15 mouse cellular contexts compared by ENCODE assay signal in the genomic region with DNA sequence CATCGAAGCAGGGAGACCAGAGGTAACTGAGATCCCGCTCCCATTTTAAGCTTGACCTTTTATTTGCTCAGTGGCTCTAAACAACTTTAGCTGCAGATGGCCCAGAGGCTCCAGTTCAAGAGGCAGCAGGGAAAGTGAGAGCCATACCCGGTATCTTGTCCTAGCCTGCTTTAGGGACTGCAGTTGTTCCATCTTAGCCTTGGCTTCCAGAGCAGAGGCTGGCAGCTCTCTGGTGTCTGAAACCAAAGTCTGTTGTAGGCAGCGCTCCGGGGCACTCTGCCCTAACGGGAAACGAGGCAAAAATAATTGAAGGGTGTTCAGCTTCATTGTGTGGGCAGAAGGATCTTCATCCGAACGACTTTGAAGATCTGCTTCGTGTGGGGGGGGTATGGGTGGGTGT.
"Had no signal": no experiment of that assay in that cellular context is flagged by ENCODE, and none has a peak within 500 bp of the region (broad histone marks: within the 10 kb centered on the region; RNA-seq: fewer than 3 reads in every experiment).

No protein-coding gene starts in this region.

- H3K27ac ChIP-seq: limb, embryonic 12.5 days; limb, embryonic 15.5 days; liver, embryonic 12.5 days; liver, embryonic 15.5 days; stomach, postnatal 0 days had no signal

- H3K27me3 ChIP-seq: limb, embryonic 12.5 days; limb, embryonic 15.5 days; liver, embryonic 12.5 days; liver, embryonic 15.5 days had no signal

- H3K9me3 ChIP-seq: limb, embryonic 12.5 days; limb, embryonic 15.5 days; liver, embryonic 12.5 days; liver, embryonic 15.5 days had no signal

- H3K4me3 ChIP-seq: limb, embryonic 12.5 days; limb, embryonic 15.5 days; liver, embryonic 12.5 days; liver, embryonic 15.5 days had no signal

- H3K4me2 ChIP-seq: limb, embryonic 12.5 days; limb, embryonic 15.5 days; liver, embryonic 12.5 days; liver, embryonic 15.5 days; midbrain, embryonic 11.5 days had no signal

- H3K36me3 ChIP-seq: limb, embryonic 12.5 days; limb, embryonic 15.5 days; liver, embryonic 12.5 days; liver, embryonic 15.5 days had no signal

- H3K9ac ChIP-seq: limb, embryonic 12.5 days; limb, embryonic 15.5 days; liver, embryonic 12.5 days; liver, embryonic 15.5 days had no signal

- DNase-seq: kidney, postnatal 14 days; kidney, postnatal 4 days; lung, adult 2 months; lung, postnatal 14 days; lung, postnatal 4 days; midbrain, embryonic 14.5 days; thymus, adult 2 months; thymus, postnatal 14 days; thymus, postnatal 4 days had no signal

- ATAC-seq: liver, embryonic 12.5 days had no signal
